ENCODE assay signal across 8 mouse cellular contexts in genomic region chr13:104109816-104110521, GRCm38 (mm10). TPM values are rescaled to one million over a fixed set of nuclear protein-coding genes. Genes with fewer than 3 reads are reported as not detected.
DNase-seq lines count a peak whose midpoint lies in the region; ATAC-seq and TF ChIP-seq lines count a peak whose summit lies in the region.

No protein-coding gene starts in this region.

- peak overlapping the region; percentile 73 for H3K4me3 ChIP-seq in forebrain, embryonic 13.5 days
- H3K4me3 ChIP-seq in hindbrain, embryonic 14.5 days (replicated peaks; ENCODE audit: low read length), result peak overlapping the region; percentile 83

- no peaks in the 10 kb centered on the region for H3K9me3 ChIP-seq in forebrain, embryonic 13.5 days (replicated peaks)
- 0 out of 2 replicates have a peak, but pooled peaks cover under 1% of the 10 kb centered on the region for H3K9me3 ChIP-seq in hindbrain, embryonic 14.5 days (ENCODE audit: control insufficient read depth, low read length)

- H3K27me3 ChIP-seq in forebrain, embryonic 13.5 days, result no peaks in the 10 kb centered on the region
- H3K27me3 ChIP-seq in hindbrain, embryonic 14.5 days (ENCODE audit: control insufficient read depth, insufficient read depth, low read length), result no peaks in the 10 kb centered on the region

- intact Hi-C loops in gastrocnemius, postnatal 14 days (cut with DNase I; ENCODE audit: low total_unique reads), result no loop called here

- peak; percentile 20 for DNase-seq in gastrocnemius, adult 18-20 months (ENCODE audit: low spot score)
- no peak for DNase-seq in gastrocnemius, postnatal 14 days
- peak; percentile 81 for DNase-seq in brain, embryonic 14.5 days (ENCODE audit: low read depth)
- DNase-seq in hindbrain, embryonic 14.5 days (ENCODE audit: low spot score), result peak; percentile 64
- DNase-seq in layer of hippocampus, postnatal 25 days (ENCODE audit: extremely low spot score in 1 of 2, low spot score in 1 of 2), result peak; percentile 55 to 65
- DNase-seq in lung, postnatal 14 days, result peak; percentile 42
- peak; percentile 71 for DNase-seq in right cerebral cortex, postnatal 4 days

- peaks cover 15% of the 10 kb centered on the region for H3K36me3 ChIP-seq in forebrain, embryonic 13.5 days (ENCODE audit: poor library complexity, severe bottlenecking)
- H3K36me3 ChIP-seq in hindbrain, embryonic 14.5 days (replicated peaks; ENCODE audit: control insufficient read depth, insufficient read depth), result peaks cover 8% of the 10 kb centered on the region

- ATAC-seq in forebrain, embryonic 13.5 days, result peak; percentile 86
- peak; percentile 86 for ATAC-seq in hindbrain, embryonic 14.5 days (ENCODE audit: low FRiP score)

- peak overlapping the region; percentile 71 for H3K27ac ChIP-seq in forebrain, embryonic 13.5 days
- peak overlapping the region; percentile 83 for H3K27ac ChIP-seq in hindbrain, embryonic 14.5 days

- under 1% methylated on average over 38 of the region's 38 CpGs for WGBS in forebrain, embryonic 13.5 days
- WGBS in hindbrain, embryonic 14.5 days, result under 1% methylated on average over 38 of the region's 38 CpGs

- peak overlapping the region; percentile 93 for H3K4me2 ChIP-seq in forebrain, embryonic 13.5 days
- peak overlapping the region; percentile 97 for H3K4me2 ChIP-seq in hindbrain, embryonic 14.5 days (replicated peaks)

- no peak; the same call in 1 of the 2 replicates for TF ChIP-seq POLR2A in brain, embryonic 14.5 days (IDR thresholded peaks at IDR 0.05; ENCODE audit: borderline replicate concordance, extremely low read depth, insufficient read depth, insufficient read length, poor library complexity, severe bottlenecking)

- no peak for TF ChIP-seq CTCF in brain, embryonic 14.5 days (IDR thresholded peaks at IDR 0.05; ENCODE audit: borderline replicate concordance, extremely low read depth, insufficient read depth, insufficient read length)

- H3K9ac ChIP-seq in forebrain, embryonic 13.5 days, result peak overlapping the region; percentile 77
- H3K9ac ChIP-seq in hindbrain, embryonic 14.5 days, result peak overlapping the region; percentile 85

- H3K4me1 ChIP-seq in forebrain, embryonic 13.5 days, result peaks cover 29% of the 10 kb centered on the region
- H3K4me1 ChIP-seq in hindbrain, embryonic 14.5 days (replicated peaks; ENCODE audit: control insufficient read depth, insufficient read depth, low read length), result peaks cover 23% of the 10 kb centered on the region

RNA-seq across cellular contexts. Expression of gene Sgtb, which starts 0.4 kb away (rescaled TPM):
- under 1 TPM; 0.30 to 0.57 TPM for total RNA-seq in gastrocnemius, adult 18-20 months (2021)
- 1 to 10 TPM in 1 of 2 experiments, under 1 TPM in 1; 0.94 to 1.3 TPM for total RNA-seq in gastrocnemius, postnatal 14 days (2021)
- polyA plus RNA-seq in brain, embryonic 14.5 days (2012; rRNA removed), result 19.3 and 23.7 TPM in 2 replicates
- polyA plus RNA-seq in forebrain, embryonic 13.5 days (2015; fragmentation: Nextera tagmentation; extraction: Ambion mirVana), result 24.6 and 27.8 TPM in 2 replicates
- polyA plus RNA-seq in hindbrain, embryonic 14.5 days (2014; fragmentation: Nextera tagmentation; extraction: Ambion mirVana), result 33.5 and 38.0 TPM in 2 replicates
- 10 to 100 TPM; 75.2 to 79.9 TPM for total RNA-seq in layer of hippocampus, postnatal 25 days (2021)

RNA-seq across cellular contexts. Expression of gene Nln, which starts 0.6 kb away (rescaled TPM):
- 1 to 10 TPM; 4.7 to 7.0 TPM for total RNA-seq in gastrocnemius, adult 18-20 months (2021)
- 1 to 10 TPM; 7.4 to 7.5 TPM for total RNA-seq in gastrocnemius, postnatal 14 days (2021)
- 24.3 and 35.3 TPM in 2 replicates for polyA plus RNA-seq in brain, embryonic 14.5 days (2012; rRNA removed)
- 22.3 and 25.7 TPM in 2 replicates for polyA plus RNA-seq in forebrain, embryonic 13.5 days (2015; fragmentation: Nextera tagmentation; extraction: Ambion mirVana)
- 69.5 and 83.3 TPM in 2 replicates for polyA plus RNA-seq in hindbrain, embryonic 14.5 days (2014; fragmentation: Nextera tagmentation; extraction: Ambion mirVana)
- 10 to 100 TPM; 23.0 to 24.7 TPM for total RNA-seq in layer of hippocampus, postnatal 25 days (2021)

Comparison
In these comparisons a context has a peak if more than half of its experiments do, and no peak if none do; other contexts are left out.
1. RNA of gene Sgtb, which starts 0.4 kb away (total RNA-seq): 75.2 to 79.9 TPM in layer of hippocampus, postnatal 25 days; 0.94 to 1.3 TPM in gastrocnemius, postnatal 14 days and 0.30 to 0.57 TPM in gastrocnemius, adult 18-20 months; every median in the first group is over 10 times any median in the second.